Mouse (Mus musculus) hematopoietic multipotent progenitor cell, adult 10-12 weeks (in vitro differentiated cells): ENCODE data around the gene Sh2d6. TPM values are rescaled to one million over a fixed set of nuclear protein-coding genes. Genes with fewer than 3 reads are reported as not detected.

Source experiments
- polyA plus RNA-seq: library from polyadenylated mRNA; stranded (reverse); fragments of >175 nt; gene quantifications from 2 replicates; pipeline ENCODE4 v1.2.3, GENCODE M21; 2012; ENCODE audit warnings: low replicate concordance

The Sh2d6 gene
- polyA plus RNA-seq = 0.25 and 0.67 TPM in 2 replicates

GRCm38 (mm10) chr6:72521607-72522006 is at the start of gene Sh2d6:
Gene Sh2d6 (minus strand): TSS chr6:72521707.

DNA sequence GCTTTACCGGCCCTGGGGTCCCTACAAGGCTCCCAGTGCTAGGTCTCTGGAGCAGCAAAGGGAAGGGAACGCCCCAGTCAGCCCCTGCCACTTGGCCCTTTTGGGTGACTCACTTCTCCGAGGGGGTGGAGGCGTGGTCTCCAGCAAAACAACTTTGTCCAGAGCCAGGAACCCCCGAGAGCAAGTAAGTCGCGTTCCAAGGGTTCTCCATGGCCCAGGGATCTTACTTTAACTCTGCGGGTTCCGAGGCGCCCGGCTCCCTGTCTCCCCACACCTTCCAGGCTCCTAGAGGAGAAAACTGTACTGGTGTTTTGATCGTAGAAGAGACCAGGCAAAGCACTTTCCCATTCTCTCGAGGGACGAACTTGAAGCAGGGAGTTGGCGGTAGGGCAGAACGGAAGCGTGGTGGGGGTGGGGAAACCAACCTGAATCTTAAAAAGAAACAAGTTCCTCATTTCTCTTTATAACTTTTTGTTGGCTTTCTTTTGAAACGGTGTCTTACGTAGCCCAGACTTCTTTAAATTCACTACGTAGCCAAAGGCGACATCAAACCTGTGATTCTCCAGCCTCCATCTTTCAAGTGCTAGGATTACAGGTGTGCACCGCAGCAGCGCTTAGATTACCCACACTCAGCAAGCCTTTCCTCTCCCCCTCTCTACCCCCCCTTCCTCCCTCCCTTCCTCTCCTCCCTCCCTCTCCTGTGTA is 22.9 kb upstream of the Sh2d6 start, which contains the start of gene Capg:
TSS of gene Capg (plus strand) at position 109 of the 705 bp plus-strand sequence.

Other genes starting within 250 kb of the Sh2d6 start
- gene Sftpb, start 217.1 kb downstream of the Sh2d6 start, polyA plus RNA-seq = not detected in 2 replicates
- gene Usp39, start 176.5 kb downstream of the Sh2d6 start, polyA plus RNA-seq = 9.0 and 13.2 TPM in 2 replicates
- gene 0610030E20Rik, start 174.4 kb downstream of the Sh2d6 start, polyA plus RNA-seq = 32.5 and 108 TPM in 2 replicates
- 8.8 and 12.1 TPM in 2 replicates for gene Tmem150a, start 166.3 kb downstream of the Sh2d6 start, polyA plus RNA-seq
- 18.7 and 133 TPM in 2 replicates for gene Rnf181, start 154.8 kb downstream of the Sh2d6 start, polyA plus RNA-seq
- gene Vamp5, start 141.2 kb downstream of the Sh2d6 start, polyA plus RNA-seq = 18.2 and 26.9 TPM in 2 replicates
- 15.4 and 75.0 TPM in 2 replicates for gene Vamp8, start 131.0 kb downstream of the Sh2d6 start, polyA plus RNA-seq
- gene Ggcx, start 107.4 kb downstream of the Sh2d6 start, polyA plus RNA-seq = 9.0 and 9.6 TPM in 2 replicates
- gene Mat2a, start 82.1 kb downstream of the Sh2d6 start, polyA plus RNA-seq = 16.0 and 28.7 TPM in 2 replicates
- 264 and 513 TPM in 2 replicates for gene Capg, start 22.7 kb upstream of the Sh2d6 start, polyA plus RNA-seq
- gene Elmod3, start 76.7 kb upstream of the Sh2d6 start, polyA plus RNA-seq = 25.1 and 32.3 TPM in 2 replicates
- 2.4 and 7.5 TPM in 2 replicates for gene Retsat, start 76.8 kb upstream of the Sh2d6 start, polyA plus RNA-seq
- gene Tgoln1, start 95.3 kb upstream of the Sh2d6 start, polyA plus RNA-seq = 4.2 and 11.9 TPM in 2 replicates